17 mouse cellular contexts compared by ENCODE assay signal in the genomic region with DNA sequence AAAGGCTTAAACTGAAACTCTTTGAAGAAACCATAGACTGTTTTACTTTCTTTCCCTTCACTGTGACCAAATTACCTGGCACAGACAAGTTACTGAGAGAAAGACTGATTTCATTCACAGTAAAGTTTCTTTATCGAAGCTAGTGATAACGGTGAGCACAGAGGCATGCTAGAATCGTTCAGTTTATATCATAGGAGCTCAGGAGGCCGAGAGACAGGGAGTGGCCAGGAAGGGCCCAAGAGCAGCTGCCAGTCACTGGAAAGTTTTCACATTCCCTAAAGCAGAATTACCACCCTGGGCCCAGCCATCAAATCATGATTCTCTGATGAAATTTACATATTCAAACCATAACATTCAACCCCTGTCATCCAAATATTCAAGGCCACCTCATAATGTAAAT.
DNase-seq lines count a peak whose midpoint lies in the region; ATAC-seq lines count a peak whose summit lies in the region.
"Had no signal": no experiment of that assay in that cellular context is flagged by ENCODE, and none has a peak within 500 bp of the region (broad histone marks: within the 10 kb centered on the region; RNA-seq: fewer than 3 reads in every experiment).

No protein-coding gene starts in this region.

- intact Hi-C loops in gastrocnemius, postnatal 36 days (cut with DNase I) = no loop called here

- DNase-seq in gastrocnemius, postnatal 36 days = no peak
- DNase-seq in thymus, adult 18-20 months = no peak
- DNase-seq: adrenal gland, adult 2 months; adrenal gland, adult 8-10 months; adrenal gland, postnatal 10 days; adrenal gland, postnatal 14 days; adrenal gland, postnatal 25 days; adrenal gland, postnatal 36 days; B cell, adult 2 months; cerebellum, adult 11 months; cerebellum, adult 11-12 months; cerebellum, adult 18-20 months had no signal

- peak; percentile 50; the same call in 1 of the 2 replicates for ATAC-seq in megakaryocyte progenitor cell, adult 5-6 weeks (replicated peaks; ENCODE audit: poor library complexity)
- ATAC-seq in megakaryocyte-erythroid progenitor cell, adult 5-6 weeks (replicated peaks; ENCODE audit: low FRiP score, low TSS enrichment, poor library complexity, severe bottlenecking) = peak; percentile 70
- ATAC-seq: activated CD4-positive, CD25-positive, alpha-beta regulatory T cell, adult 4 months; CD4-positive, CD25-positive, alpha-beta regulatory T cell, adult 4 months; Patski had no signal
